Mouse (Mus musculus) kidney, embryonic 14.5 days (tissue): ENCODE results near the gene Gm44502. TPM values are rescaled to one million over a fixed set of nuclear protein-coding genes. Genes with fewer than 3 reads are reported as not detected.

Experiments used
- ATAC-seq: fragments of 200-750 bp; cut with Nextera tagmentation; 2 replicates; pipeline ENCODE4 v1.8.0; 2017; ENCODE audit warnings: moderate number of reproducible peaks, mild to moderate bottlenecking, moderate TSS enrichment, moderate library complexity; ENCODE audit not compliant: low FRiP score, low TSS enrichment
- H3K27ac ChIP-seq: fragments of 300-500 bp; sonication (generic); 2 replicates; pipeline ENCODE4 v1.5.1; 2014; ENCODE audit warnings: low read depth, mild to moderate bottlenecking, low read length, moderate library complexity, mixed read lengths
- H3K27me3 ChIP-seq: fragments of 300-500 bp; sonication (generic); 2 replicates; pipeline ENCODE4 v1.6.1; 2014; ENCODE audit warnings: mild to moderate bottlenecking, low read length; ENCODE audit not compliant: control insufficient read depth, insufficient read depth
- H3K36me3 ChIP-seq: fragments of 300-500 bp; sonication (generic); 2 replicates; pipeline ENCODE4 v1.6.1; 2014; ENCODE audit warnings: low read length, mixed read lengths; ENCODE audit not compliant: control insufficient read depth, insufficient read depth
- H3K4me1 ChIP-seq: fragments of 300-500 bp; sonication (generic); 2 replicates; pipeline ENCODE4 v1.6.1; 2014; ENCODE audit warnings: low read length, mixed read lengths; ENCODE audit not compliant: control insufficient read depth, insufficient read depth
- H3K4me2 ChIP-seq: fragments of 300-500 bp; sonication (generic); replicated peaks from 2 replicates; pipeline ENCODE4 v1.6.1; 2014; ENCODE audit warnings: low read depth, mild to moderate bottlenecking, low read length
- H3K4me3 ChIP-seq: fragments of 300-500 bp; sonication (generic); 2 replicates; pipeline ENCODE4 v1.5.1; 2014; ENCODE audit warnings: mild to moderate bottlenecking, low read length
- H3K9ac ChIP-seq: fragments of 300-500 bp; sonication (generic); 2 replicates; pipeline ENCODE4 v1.6.1; 2014; ENCODE audit warnings: low read depth, mild to moderate bottlenecking, low read length, moderate library complexity
- H3K9me3 ChIP-seq: fragments of 300-500 bp; sonication (generic); 2 replicates; pipeline ENCODE4 v1.6.1; 2016; ENCODE audit warnings: low read length; ENCODE audit not compliant: control insufficient read depth
- WGBS: fragments of 180-500 bp; shearing (Covaris S2); extraction: QIAGEN DNeasy Blood & Tissue Kit; methylation state at CpG from one replicate; pipeline ENCODE4 v1.1.7; 2014; 5-methylcytosine and 5-hydroxymethylcytosine counted together
- polyA plus RNA-seq: library from polyadenylated mRNA; unstranded; fragments of >200 nt; fragmentation: Nextera tagmentation; extraction: Ambion mirVana; gene quantifications from 2 replicates; pipeline ENCODE4 v1.2.1, GENCODE M21; 2014

The Gm44502 gene
- polyA plus RNA-seq, 1 experiment from 2014 or later, result not detected

- peaks cover 5% of the 10 kb centered on the region; the same call in 1 of the 2 replicates for H3K4me1 ChIP-seq
- H3K36me3 ChIP-seq, result no peaks in the 10 kb centered on the region
- H3K27me3 ChIP-seq, result no peaks in the 10 kb centered on the region
- no peak overlapping the region for H3K4me3 ChIP-seq
- H3K9me3 ChIP-seq, result no peaks in the 10 kb centered on the region
- H3K9ac ChIP-seq, result no peak overlapping the region
- H3K4me2 ChIP-seq, result no peak overlapping the region
- 96% methylated on average over 8 of the region's 8 CpGs for WGBS
- no peak overlapping the region for H3K27ac ChIP-seq
- ATAC-seq, result no peak
Observed at GRCm38 (mm10) chr15:89473921-89474320, 44.4 kb upstream of the Gm44502 start.

- 86% methylated on average over 9 of the region's 9 CpGs for WGBS
- no peaks in the 10 kb centered on the region for H3K9me3 ChIP-seq
- H3K4me2 ChIP-seq, result no peak overlapping the region
- H3K36me3 ChIP-seq, result no peaks in the 10 kb centered on the region
- H3K9ac ChIP-seq, result no peak overlapping the region
- H3K27me3 ChIP-seq, result no peaks in the 10 kb centered on the region
- no peak overlapping the region for H3K27ac ChIP-seq
- no peak for ATAC-seq
- H3K4me3 ChIP-seq, result no peak overlapping the region
- H3K4me1 ChIP-seq, result peaks cover 5% of the 10 kb centered on the region; the same call in 1 of the 2 replicates
Observed at GRCm38 (mm10) chr15:89473370-89473769, 43.9 kb upstream of the Gm44502 start.

- no peak overlapping the region for H3K27ac ChIP-seq
- 93% methylated on average over 4 of the region's 4 CpGs for WGBS
- no peak overlapping the region for H3K4me3 ChIP-seq
- no peaks in the 10 kb centered on the region for H3K9me3 ChIP-seq
- ATAC-seq, result no peak
- H3K9ac ChIP-seq, result no peak overlapping the region
- no peak overlapping the region for H3K4me2 ChIP-seq
- peaks cover 5% of the 10 kb centered on the region; the same call in 1 of the 2 replicates for H3K4me1 ChIP-seq
- H3K27me3 ChIP-seq, result no peaks in the 10 kb centered on the region
- H3K36me3 ChIP-seq, result no peaks in the 10 kb centered on the region
Observed at GRCm38 (mm10) chr15:89471476-89471875, 42.0 kb upstream of the Gm44502 start.

- no peak for ATAC-seq
- WGBS, result 44% methylated on average over 2 of the region's 2 CpGs
- no peak overlapping the region for H3K9ac ChIP-seq
- no peak overlapping the region for H3K4me3 ChIP-seq
- no peaks in the 10 kb centered on the region for H3K4me1 ChIP-seq
- H3K27me3 ChIP-seq, result no peaks in the 10 kb centered on the region
- H3K36me3 ChIP-seq, result no peaks in the 10 kb centered on the region
- H3K4me2 ChIP-seq, result no peak overlapping the region
- H3K27ac ChIP-seq, result no peak overlapping the region
- H3K9me3 ChIP-seq, result no peaks in the 10 kb centered on the region
Observed at GRCm38 (mm10) chr15:89468577-89468976, 39.1 kb upstream of the Gm44502 start.

GRCm38 (mm10) chr15:89465052-89465451, 35.6 kb upstream of the Gm44502 start:
- WGBS, result 6% methylated on average over 1 of the region's 1 CpGs
- H3K4me2 ChIP-seq, result no peak overlapping the region
- no peaks in the 10 kb centered on the region for H3K4me1 ChIP-seq
- H3K27ac ChIP-seq, result no peak overlapping the region
- H3K27me3 ChIP-seq, result no peaks in the 10 kb centered on the region
- H3K4me3 ChIP-seq, result no peak overlapping the region
- no peaks in the 10 kb centered on the region for H3K36me3 ChIP-seq
- no peak for ATAC-seq
- H3K9ac ChIP-seq, result no peak overlapping the region
- H3K9me3 ChIP-seq, result no peaks in the 10 kb centered on the region

GRCm38 (mm10) chr15:89463334-89464235, 34.1 kb upstream of the Gm44502 start:
- Histone ChIP-seq H3K4me2 (no peak overlapping the region), H3K27ac (no peak overlapping the region), H3K9ac (no peak overlapping the region), H3K4me3 (no peak overlapping the region), H3K27me3 (no peaks in the 10 kb centered on the region), H3K36me3 (no peaks in the 10 kb centered on the region), H3K4me1 (no peaks in the 10 kb centered on the region), H3K9me3 (no peaks in the 10 kb centered on the region)
- WGBS, result 64% methylated on average over 5 of the region's 5 CpGs
- ATAC-seq, result no peak

GRCm38 (mm10) chr15:89462176-89462575, 32.7 kb upstream of the Gm44502 start:
- 80% methylated on average over 7 of the region's 7 CpGs for whole genome bisulfite sequencing
- H3K4me3 ChIP-seq, result no peak overlapping the region
- H3K36me3 ChIP-seq, result no peaks in the 10 kb centered on the region
- no peaks in the 10 kb centered on the region for H3K9me3 ChIP-seq
- no peaks in the 10 kb centered on the region for H3K27me3 ChIP-seq
- H3K27ac ChIP-seq, result no peak overlapping the region
- no peaks in the 10 kb centered on the region for H3K4me1 ChIP-seq
- no peak overlapping the region for H3K9ac ChIP-seq
- H3K4me2 ChIP-seq, result no peak overlapping the region
- no peak for ATAC-seq

- Histone ChIP-seq H3K4me2 (no peak overlapping the region), H3K27me3 (no peaks in the 10 kb centered on the region), H3K4me3 (no peak overlapping the region), H3K9ac (no peak overlapping the region), H3K36me3 (no peaks in the 10 kb centered on the region), H3K27ac (no peak overlapping the region), H3K9me3 (no peaks in the 10 kb centered on the region), H3K4me1 (no peaks in the 10 kb centered on the region)
- WGBS, result 87% methylated on average over 15 of the region's 15 CpGs
- ATAC-seq, result no peak
Observed at GRCm38 (mm10) chr15:89461321-89461720, 31.8 kb upstream of the Gm44502 start.

GRCm38 (mm10) chr15:89460298-89460697, 30.8 kb upstream of the Gm44502 start:
- Histone ChIP-seq H3K9me3 (no peaks in the 10 kb centered on the region), H3K4me1 (no peaks in the 10 kb centered on the region), H3K36me3 (no peaks in the 10 kb centered on the region), H3K4me2 (no peak overlapping the region), H3K9ac (no peak overlapping the region), H3K27me3 (no peaks in the 10 kb centered on the region), H3K4me3 (no peak overlapping the region), H3K27ac (no peak overlapping the region)
- 77% methylated on average over 10 of the region's 10 CpGs for WGBS
- ATAC-seq, result no peak
